Mouse (Mus musculus) C2C12 (cell line): ENCODE data around the gene BC005624. TPM values are rescaled to one million over a fixed set of nuclear protein-coding genes. Genes with fewer than 3 reads are reported as not detected.

Experiments
- H3K27me3 ChIP-seq: one replicate; pipeline ENCODE4 v1.6.1; 2011; ENCODE audit not compliant: control insufficient read depth, insufficient read depth, insufficient read length
- H3K36me3 ChIP-seq: one replicate; pipeline ENCODE4 v1.6.1; 2011; ENCODE audit not compliant: control insufficient read depth, insufficient read depth
- H3K4me3 ChIP-seq: one replicate; pipeline ENCODE4 v1.5.1; 2011; ENCODE audit warnings: mild to moderate bottlenecking, control low read depth; ENCODE audit not compliant: poor library complexity, insufficient read depth, severe bottlenecking
- H3K79me2 ChIP-seq: one replicate; pipeline ENCODE4 v1.6.1; 2011; ENCODE audit not compliant: control insufficient read depth, insufficient read depth
- H3K79me3 ChIP-seq: one replicate; pipeline ENCODE4 v1.6.1; 2011; ENCODE audit warnings: low read depth, control low read depth
- H3ac ChIP-seq: one replicate; pipeline ENCODE3; 2011; ENCODE audit warnings: low read depth; ENCODE audit not compliant: control insufficient read depth, insufficient read length
- CEBPB ChIP-seq: IDR thresholded peaks from one replicate; pipeline ENCODE4 v1.6.1; 2011; ENCODE audit warnings: low read depth, mild to moderate bottlenecking, control low read depth, moderate library complexity
- CTCF ChIP-seq: IDR thresholded peaks from one replicate; pipeline ENCODE4 v1.5.1; 2011; ENCODE audit not compliant: control insufficient read depth, insufficient read depth, insufficient read length
- FOSL1 ChIP-seq: IDR thresholded peaks from one replicate; pipeline ENCODE4 v1.8.0; 2011; ENCODE audit warnings: mild to moderate bottlenecking, low read length; ENCODE audit not compliant: poor library complexity, insufficient read depth, severe bottlenecking
- MAX ChIP-seq: IDR thresholded peaks from one replicate; pipeline ENCODE4 v1.6.1; 2011; ENCODE audit warnings: mild to moderate bottlenecking, control low read depth
- MYOD1 ChIP-seq: IDR thresholded peaks from one replicate; pipeline ENCODE4 v1.6.1; 2011; ENCODE audit warnings: low read depth; ENCODE audit not compliant: control insufficient read depth, insufficient read length
- MYOG ChIP-seq: IDR thresholded peaks from one replicate; pipeline ENCODE4 v1.6.1; 2011; ENCODE audit not compliant: control insufficient read depth, insufficient read length; ENCODE audit errors: extremely low read depth
- USF1 ChIP-seq: IDR thresholded peaks from one replicate; pipeline ENCODE4 v1.6.1; 2011; ENCODE audit warnings: low read depth, mild to moderate bottlenecking, control low read depth, moderate library complexity
- polyA plus RNA-seq: library from polyadenylated mRNA; unstranded; fragments of >200 nt; fragmentation: generic; extraction: Trizol; gene quantifications from one replicate; pipeline ENCODE4 v1.2.1, GENCODE M21; 2012; ENCODE audit warnings: missing spikeins

Gene BC005624
- polyA plus RNA-seq, 1 experiment: 36.9 TPM

DNA sequence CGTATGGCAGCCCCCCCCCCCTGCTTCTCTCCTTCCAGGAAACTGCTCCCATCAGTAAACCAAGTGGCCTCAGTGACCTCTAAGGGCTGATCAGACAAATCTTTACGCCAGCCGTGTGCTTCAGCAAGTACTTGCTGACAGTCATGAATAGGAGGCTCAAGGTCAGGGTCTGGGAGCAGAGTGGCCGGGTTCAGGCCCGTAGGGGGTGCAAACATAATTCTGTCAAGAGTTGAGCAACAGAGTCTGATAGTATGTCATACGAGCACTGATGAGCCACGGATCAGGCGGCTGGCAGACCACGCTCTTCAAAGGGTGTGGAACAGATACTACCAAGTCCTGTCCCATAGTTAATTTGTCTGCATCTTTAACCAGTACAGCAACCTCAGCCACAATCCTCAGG is 8.2 kb upstream of the BC005624 start:
- no peak for TF ChIP-seq CEBPB
- TF ChIP-seq CTCF: no peak
- TF ChIP-seq FOSL1: no peak
- no peak for TF ChIP-seq MYOD1
- TF ChIP-seq USF1: no peak
- TF ChIP-seq MAX: no peak
- no peak for TF ChIP-seq MYOG
- no peak overlapping the region for H3ac ChIP-seq
- H3K79me2 ChIP-seq: peaks cover 6% of the 10 kb centered on the region
- H3K27me3 ChIP-seq: no peaks in the 10 kb centered on the region
- H3K4me3 ChIP-seq: no peak overlapping the region
- H3K79me3 ChIP-seq: peaks cover 1% of the 10 kb centered on the region
- H3K36me3 ChIP-seq: peaks cover 9% of the 10 kb centered on the region

DNA sequence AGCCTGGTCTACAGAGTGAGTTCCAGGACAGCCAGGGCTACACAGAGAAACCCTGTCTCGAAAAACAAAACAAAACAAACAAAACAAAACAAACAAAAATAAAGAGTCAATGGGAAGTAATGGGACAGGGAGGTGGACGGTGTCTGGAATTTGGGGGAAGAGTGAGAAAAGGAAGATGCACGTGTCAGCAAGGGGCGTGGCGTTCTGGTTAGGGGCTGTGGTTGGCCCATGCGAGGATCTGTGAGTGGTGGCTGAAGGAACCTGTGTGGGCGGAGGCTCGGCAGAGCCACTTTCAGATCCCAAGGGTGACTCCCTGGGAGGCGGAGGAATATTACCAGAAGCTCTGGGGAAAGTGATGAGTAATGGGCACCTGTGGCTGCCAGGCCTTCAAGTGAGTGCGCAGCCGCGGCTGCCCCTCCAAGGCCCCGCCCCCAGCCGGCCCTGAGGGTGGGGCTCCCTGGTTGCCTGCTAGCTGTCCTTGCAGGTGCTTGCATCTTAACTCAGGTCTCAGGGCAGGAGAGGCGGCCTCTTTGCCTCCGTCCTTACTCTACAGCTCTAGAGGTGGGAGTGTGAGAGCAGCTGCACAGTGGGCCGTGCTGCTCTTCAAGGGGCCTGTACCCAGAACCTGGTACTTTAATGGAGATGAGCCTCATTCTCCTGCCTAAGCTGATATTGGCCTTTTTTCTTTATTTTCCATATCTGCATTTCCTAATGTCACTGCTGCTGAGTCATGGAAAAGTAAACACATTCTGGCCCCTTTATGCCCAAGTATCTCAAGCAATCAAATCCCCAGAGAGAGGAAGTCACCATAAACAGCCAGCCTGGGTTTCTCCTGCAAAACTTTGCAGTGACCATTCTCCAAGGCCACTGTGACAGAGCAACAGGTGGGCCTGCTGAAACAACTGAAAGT is 3.4 kb upstream of the BC005624 start:
- peak overlapping the region; percentile 4 for H3ac ChIP-seq
- H3K4me3 ChIP-seq: no peak overlapping the region
- peaks cover 9% of the 10 kb centered on the region for H3K79me3 ChIP-seq
- H3K27me3 ChIP-seq: no peaks in the 10 kb centered on the region
- H3K79me2 ChIP-seq: peaks cover 37% of the 10 kb centered on the region
- peaks cover 7% of the 10 kb centered on the region for H3K36me3 ChIP-seq
- TF ChIP-seq MAX: peak; percentile 53
- no peak for TF ChIP-seq USF1

DNA sequence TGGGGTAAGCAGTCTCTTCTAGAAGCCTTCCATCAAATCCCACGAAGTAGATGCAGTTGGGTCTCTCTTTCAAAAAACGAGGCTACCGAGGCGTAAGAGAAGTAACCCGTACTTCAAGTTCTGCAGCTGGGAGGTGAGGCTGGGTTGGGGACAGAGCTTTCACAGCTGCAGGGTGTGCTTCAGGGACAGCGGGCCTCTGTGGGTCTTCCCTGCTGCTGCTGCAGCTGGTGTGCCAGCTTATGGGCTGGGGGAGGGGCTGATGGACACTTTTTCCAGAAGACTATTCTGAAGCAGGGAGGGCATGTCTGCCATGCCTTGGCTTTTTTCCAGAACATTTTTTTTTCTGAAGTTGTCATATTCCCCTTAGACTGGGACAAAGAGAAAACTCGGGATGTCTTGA is 1.0 kb upstream of the BC005624 start:
- Histone ChIP-seq H3K79me2 (peaks cover 43% of the 10 kb centered on the region), H3K27me3 (no peaks in the 10 kb centered on the region), H3K4me3 (peak overlapping the region; percentile 63), H3K79me3 (peaks cover 14% of the 10 kb centered on the region), H3ac (no peak overlapping the region), H3K36me3 (peaks cover 24% of the 10 kb centered on the region)
- TF ChIP-seq MAX (no peak), FOSL1 (no peak), USF1 (no peak), MYOD1 (no peak), CEBPB (no peak), CTCF (no peak), MYOG (no peak)

DNA sequence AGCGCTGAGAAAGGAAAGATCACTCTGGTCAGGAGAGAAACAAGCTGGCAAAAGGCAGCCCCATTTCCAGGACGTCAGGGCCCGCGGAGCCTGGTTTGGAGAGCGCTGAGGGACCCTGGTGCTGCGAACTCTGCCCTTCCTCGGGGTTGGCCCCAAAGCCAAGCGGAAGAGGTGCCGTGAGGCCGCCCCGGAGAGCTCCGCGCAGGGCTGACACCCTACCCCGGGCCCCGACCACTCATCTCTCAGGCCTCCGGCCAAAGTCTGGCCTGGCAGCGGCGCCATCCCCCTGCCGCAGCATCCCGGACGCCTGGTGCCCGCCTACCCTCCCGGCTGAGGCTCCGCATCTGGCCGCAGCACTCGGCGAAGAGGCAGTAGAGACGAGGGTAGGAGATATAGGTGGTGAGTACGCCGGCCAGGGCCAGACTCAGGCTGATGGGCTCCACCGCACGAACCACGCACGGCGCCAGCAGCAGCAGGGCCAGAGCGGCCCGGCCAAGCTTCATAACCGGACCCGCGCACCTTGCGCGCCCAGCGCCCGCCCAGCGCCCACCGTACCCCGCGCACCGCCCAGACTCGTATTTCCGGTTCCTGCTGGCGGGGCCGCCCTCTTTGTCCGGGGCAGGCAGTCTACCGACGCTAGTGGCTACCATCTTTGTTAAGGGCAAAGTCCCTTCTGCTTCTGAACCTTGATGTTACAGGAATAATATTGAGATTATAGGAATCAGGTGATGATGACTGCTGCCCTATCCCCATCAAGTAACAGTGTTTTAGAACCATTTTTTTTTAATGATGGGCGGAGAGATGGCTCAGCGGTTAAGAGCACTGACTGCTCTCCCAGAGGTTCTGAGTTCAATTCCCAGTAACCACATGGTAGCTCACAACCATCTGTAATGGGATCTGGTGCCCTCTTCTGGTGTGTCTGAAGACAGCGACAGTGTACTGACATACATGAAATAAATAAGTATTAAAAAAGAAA is 14.4 kb downstream of the BC005624 start, which contains the start of gene Tor1a:
TSS of gene Tor1a (minus strand) at position 582 of the 976 bp plus-strand sequence.
- Histone ChIP-seq H3K4me3 (peak within 1 kb of the TSS; percentile 85), H3K79me3 (peaks cover 27% of the 10 kb centered on the region), H3K36me3 (peaks cover 53% of the 10 kb centered on the region), H3K27me3 (no peaks in the 10 kb centered on the region), H3K79me2 (peaks cover 37% of the 10 kb centered on the region), H3ac (peak within 1 kb of the TSS; percentile 87)
- no peak for TF ChIP-seq CTCF
- peak; percentile 32 for TF ChIP-seq MAX
- no peak for TF ChIP-seq CEBPB

DNA sequence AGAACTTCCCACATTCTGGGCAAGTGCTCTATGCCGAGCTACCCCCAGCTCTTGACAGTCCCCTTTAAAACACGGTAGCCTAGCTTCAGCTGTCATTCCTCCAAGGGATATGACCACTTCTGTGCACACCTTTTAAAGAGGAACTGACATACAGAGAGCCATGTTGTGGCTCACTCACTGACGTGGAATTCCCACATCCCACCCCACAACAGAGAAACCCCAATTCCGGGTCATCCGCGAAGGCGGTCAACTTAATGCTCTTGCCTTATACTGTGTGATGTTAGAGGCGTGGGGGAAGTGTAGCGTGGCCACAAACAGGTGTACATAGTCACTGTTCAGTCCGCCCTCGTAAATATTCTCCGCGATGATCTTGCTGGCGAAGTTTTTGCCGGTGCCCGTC is 15.2 kb downstream of the BC005624 start:
- Histone ChIP-seq H3K79me3 (peaks cover 27% of the 10 kb centered on the region), H3K27me3 (no peaks in the 10 kb centered on the region), H3K36me3 (peaks cover 46% of the 10 kb centered on the region), H3ac (peak overlapping the region; percentile 87), H3K79me2 (peaks cover 37% of the 10 kb centered on the region), H3K4me3 (peak overlapping the region; percentile 85)
- TF ChIP-seq MYOD1: peak; percentile 18
- TF ChIP-seq CTCF: no peak
- no peak for TF ChIP-seq USF1

GRCm38 (mm10) chr2:30965627-30966026 is 16.4 kb downstream of the BC005624 start:
- H3K36me3 ChIP-seq: peaks cover 41% of the 10 kb centered on the region

More at GRCm38 (mm10) chr2:30965627-30966026, 16.4 kb downstream of the BC005624 start:
- no peak overlapping the region for H3ac ChIP-seq
- H3K79me2 ChIP-seq: peaks cover 37% of the 10 kb centered on the region
- H3K79me3 ChIP-seq: peaks cover 27% of the 10 kb centered on the region
- no peak overlapping the region for H3K4me3 ChIP-seq
- TF ChIP-seq USF1 (no peak), MYOD1 (no peak), CTCF (no peak), MYOG (no peak), CEBPB (no peak), FOSL1 (no peak), MAX (no peak)
- no peaks in the 10 kb centered on the region for H3K27me3 ChIP-seq
